Mouse (Mus musculus) small intestine, adult 2 months (tissue): ENCODE measurements around the gene Glb1.

Experiments
- CTCF ChIP-seq: fragments of 200-500 bp; IDR thresholded peaks from 2 replicates; pipeline ENCODE4 v1.5.1; 2012; ENCODE audit warnings: low read depth, mild to moderate bottlenecking, control low read depth, inconsistent platforms, low read length, moderate library complexity, mixed read lengths; ENCODE audit not compliant: insufficient replicate concordance, insufficient read length; ENCODE audit errors: extremely low read depth
- POLR2A ChIP-seq: fragments of 200-500 bp; IDR thresholded peaks from 2 replicates; pipeline ENCODE4 v1.6.1; 2012; ENCODE audit warnings: low read depth, mild to moderate bottlenecking, control low read depth, inconsistent platforms, low read length, moderate library complexity

DNA sequence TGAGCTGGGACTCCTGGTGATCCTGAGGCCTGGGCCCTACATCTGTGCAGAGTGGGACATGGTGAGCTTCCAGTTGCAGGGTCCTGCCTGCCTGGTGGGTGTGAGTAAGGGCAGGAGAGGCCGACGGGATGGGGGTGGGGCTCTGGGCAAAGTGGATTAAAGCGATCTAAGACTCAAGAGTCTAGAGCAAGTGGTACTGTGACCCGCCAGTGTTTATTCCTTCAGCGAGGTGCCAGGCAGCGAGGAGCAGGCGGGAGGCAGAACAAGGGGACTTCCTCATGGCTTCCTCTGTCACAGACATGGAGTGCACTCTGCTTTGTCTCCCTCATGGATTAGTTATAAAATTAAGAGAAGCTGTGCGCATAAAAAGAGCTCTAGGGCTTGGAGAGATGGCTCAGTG, 19.6 kb downstream of the Glb1 start:
- TF ChIP-seq POLR2A, result no peak
- TF ChIP-seq CTCF, result no peak
